Mouse (Mus musculus) lung, embryonic 16.5 days (tissue): ENCODE data around the gene Bglap2. TPM values are rescaled to one million over a fixed set of nuclear protein-coding genes. Genes with fewer than 3 reads are reported as not detected.

Source experiments
- ATAC-seq: fragments of 200-750 bp; cut with Nextera tagmentation; 2 replicates; pipeline ENCODE4 v1.8.0; 2017; ENCODE audit warnings: low read depth, mild to moderate bottlenecking, moderate library complexity
- H3K27ac ChIP-seq: fragments of 300-500 bp; sonication (generic); 2 replicates; pipeline ENCODE4 v1.5.1; 2014; ENCODE audit warnings: mild to moderate bottlenecking, control low read depth, low read length
- H3K27me3 ChIP-seq: fragments of 300-500 bp; sonication (generic); 2 replicates; pipeline ENCODE4 v1.6.1; 2014; ENCODE audit warnings: low read depth, low read length, mixed read lengths; ENCODE audit not compliant: control insufficient read depth, insufficient read depth
- H3K36me3 ChIP-seq: fragments of 300-500 bp; sonication (generic); 2 replicates; pipeline ENCODE4 v1.6.1; 2014; ENCODE audit warnings: low read length; ENCODE audit not compliant: control insufficient read depth, insufficient read depth
- H3K4me1 ChIP-seq: fragments of 300-500 bp; sonication (generic); replicated peaks from 2 replicates; pipeline ENCODE4 v1.6.1; 2014; ENCODE audit warnings: low read length, mixed read lengths; ENCODE audit not compliant: control insufficient read depth, insufficient read depth
- H3K4me2 ChIP-seq: fragments of 300-500 bp; sonication (generic); 2 replicates; pipeline ENCODE4 v1.6.1; 2014; ENCODE audit warnings: low read depth, low read length, control low read depth
- H3K4me3 ChIP-seq: fragments of 300-500 bp; sonication (generic); 2 replicates; pipeline ENCODE4 v1.5.1; 2014; ENCODE audit warnings: mild to moderate bottlenecking, low read length, control low read depth
- H3K9ac ChIP-seq: fragments of 300-500 bp; sonication (generic); 2 replicates; pipeline ENCODE4 v1.6.1; 2014; ENCODE audit warnings: low read length, control low read depth
- H3K9me3 ChIP-seq: fragments of 300-500 bp; sonication (generic); 2 replicates; pipeline ENCODE4 v1.6.1; 2016; ENCODE audit warnings: low read length; ENCODE audit not compliant: control insufficient read depth
- WGBS: fragments of 180-500 bp; shearing (Covaris S2); extraction: QIAGEN DNeasy Blood & Tissue Kit; methylation state at CpG from one replicate; pipeline ENCODE4 v1.1.7; 2014; 5-methylcytosine and 5-hydroxymethylcytosine counted together
- polyA plus RNA-seq: library from polyadenylated mRNA; unstranded; fragments of >200 nt; fragmentation: Nextera tagmentation; extraction: Ambion mirVana; gene quantifications from 2 replicates; pipeline ENCODE4 v1.2.1, GENCODE M21; 2015

The Bglap2 gene
- polyA plus RNA-seq, 1 experiment from 2014 or later: 0.43 TPM

GRCm38 (mm10) chr3:88337367-88338020 is 41.0 kb downstream of the Bglap2 start:
- H3K4me1 ChIP-seq: peaks cover 20% of the 10 kb centered on the region
- ATAC-seq: no peak
- no peaks in the 10 kb centered on the region for H3K9me3 ChIP-seq
- peak overlapping the region; percentile 3; the same call in 1 of the 2 replicates for H3K27ac ChIP-seq
- H3K9ac ChIP-seq: peak overlapping the region; percentile 53
- WGBS: 67% methylated on average over 11 of the region's 11 CpGs
- H3K27me3 ChIP-seq: no peaks in the 10 kb centered on the region
- peak overlapping the region; percentile 70 for H3K4me2 ChIP-seq
- peak overlapping the region; percentile 69 for H3K4me3 ChIP-seq
- peaks cover 9% of the 10 kb centered on the region for H3K36me3 ChIP-seq

GRCm38 (mm10) chr3:88336058-88337013 is 42.2 kb downstream of the Bglap2 start, which contains the start of the genes Tmem79 and Smg5:
TSS of gene Tmem79 (minus strand) at chr3:88336148.
TSS of gene Smg5 (plus strand) at chr3:88336260.
- H3K4me2 ChIP-seq: peak within 1 kb of the TSS; percentile 79
- H3K27me3 ChIP-seq: no peaks in the 10 kb centered on the region
- H3K4me1 ChIP-seq: peaks cover 20% of the 10 kb centered on the region
- WGBS: 2% methylated on average over 52 of the region's 66 CpGs
- peak within 1 kb of the TSS; percentile 84 for H3K9ac ChIP-seq
- ATAC-seq: peak; percentile 93
- H3K36me3 ChIP-seq: no peaks in the 10 kb centered on the region
- no peaks in the 10 kb centered on the region for H3K9me3 ChIP-seq
- peak within 1 kb of the TSS; percentile 69 for H3K4me3 ChIP-seq
- peak within 1 kb of the TSS; percentile 93 for H3K27ac ChIP-seq

- H3K4me1 ChIP-seq: peaks cover 20% of the 10 kb centered on the region
- H3K27ac ChIP-seq: peak overlapping the region; percentile 93
- peak; percentile 55 for ATAC-seq
- peak overlapping the region; percentile 84 for H3K9ac ChIP-seq
- under 1% methylated on average over 27 of the region's 27 CpGs for WGBS
- H3K4me2 ChIP-seq: peak overlapping the region; percentile 79
- H3K27me3 ChIP-seq: no peaks in the 10 kb centered on the region
- H3K4me3 ChIP-seq: peak overlapping the region; percentile 69
- H3K36me3 ChIP-seq: no peaks in the 10 kb centered on the region
- no peaks in the 10 kb centered on the region for H3K9me3 ChIP-seq
Measured at GRCm38 (mm10) chr3:88335436-88336053, 43.0 kb downstream of the Bglap2 start.

- no peak for ATAC-seq
- Histone ChIP-seq H3K9me3 (no peaks in the 10 kb centered on the region), H3K27me3 (no peaks in the 10 kb centered on the region), H3K27ac (peak overlapping the region; percentile 53; the same call in 1 of the 2 replicates), H3K36me3 (no peaks in the 10 kb centered on the region), H3K9ac (peak overlapping the region; percentile 84), H3K4me1 (peaks cover 20% of the 10 kb centered on the region), H3K4me3 (peak overlapping the region; percentile 69), H3K4me2 (peak overlapping the region; percentile 79)
- 28% methylated on average over 3 of the region's 3 CpGs for WGBS
Measured at GRCm38 (mm10) chr3:88334902-88335435, 43.5 kb downstream of the Bglap2 start.

- peak; percentile 29; the same call in 1 of the 2 replicates for ATAC-seq
Measured at GRCm38 (mm10) chr3:88334029-88334658, 44.4 kb downstream of the Bglap2 start.

GRCm38 (mm10) chr3:88331282-88331681 is 47.2 kb downstream of the Bglap2 start:
- no peak overlapping the region for H3K4me3 ChIP-seq
- H3K36me3 ChIP-seq: peaks cover 11% of the 10 kb centered on the region; the same call in 1 of the 2 replicates
- no peaks in the 10 kb centered on the region for H3K27me3 ChIP-seq
- H3K9me3 ChIP-seq: no peaks in the 10 kb centered on the region
- H3K4me2 ChIP-seq: no peak overlapping the region
- ATAC-seq: no peak
- 18% methylated on average over 2 of the region's 2 CpGs for WGBS
- no peak overlapping the region for H3K9ac ChIP-seq
- H3K4me1 ChIP-seq: peaks cover 12% of the 10 kb centered on the region
- H3K27ac ChIP-seq: no peak overlapping the region

More at GRCm38 (mm10) chr3:88334029-88334658, 44.4 kb downstream of the Bglap2 start:
- H3K9ac ChIP-seq: peak overlapping the region; percentile 45
- H3K9me3 ChIP-seq: no peaks in the 10 kb centered on the region
- H3K4me1 ChIP-seq: peaks cover 20% of the 10 kb centered on the region
- peak overlapping the region; percentile 34 for H3K4me2 ChIP-seq
- H3K27me3 ChIP-seq: no peaks in the 10 kb centered on the region
- peak overlapping the region; percentile 53 for H3K27ac ChIP-seq
- 41% methylated on average over 12 of the region's 12 CpGs for WGBS
- H3K36me3 ChIP-seq: peaks cover 5% of the 10 kb centered on the region; the same call in 1 of the 2 replicates
- peak overlapping the region; percentile 24 for H3K4me3 ChIP-seq

GRCm38 (mm10) chr3:88328956-88329355 is 49.5 kb downstream of the Bglap2 start:
- Histone ChIP-seq H3K4me3 (no peak overlapping the region), H3K9ac (no peak overlapping the region), H3K4me2 (no peak overlapping the region), H3K27ac (no peak overlapping the region), H3K9me3 (no peaks in the 10 kb centered on the region), H3K4me1 (peaks cover 14% of the 10 kb centered on the region), H3K27me3 (no peaks in the 10 kb centered on the region), H3K36me3 (peaks cover 11% of the 10 kb centered on the region; the same call in 1 of the 2 replicates)
- ATAC-seq: no peak
- 62% methylated on average over 5 of the region's 5 CpGs for WGBS
